Mouse (Mus musculus) limb, embryonic 12.5 days (tissue): ENCODE data around the gene Polq. TPM values are rescaled to one million over a fixed set of nuclear protein-coding genes. Genes with fewer than 3 reads are reported as not detected.

Source experiments
- ATAC-seq: fragments of 200-750 bp; cut with Nextera tagmentation; 2 replicates; pipeline ENCODE4 v1.8.0; 2017; ENCODE audit warnings: low read depth, moderate TSS enrichment; ENCODE audit not compliant: insufficient number of reproducible peaks, insufficient read depth, low FRiP score, low TSS enrichment
- H3K27ac ChIP-seq: fragments of 300-500 bp; sonication (generic); 2 replicates; pipeline ENCODE4 v1.5.1; 2016; ENCODE audit warnings: mild to moderate bottlenecking, moderate library complexity
- H3K27me3 ChIP-seq: fragments of 300-500 bp; sonication (generic); 2 replicates; pipeline ENCODE4 v1.6.1; 2016; ENCODE audit warnings: mild to moderate bottlenecking, moderate library complexity
- H3K36me3 ChIP-seq: fragments of 300-500 bp; sonication (generic); 2 replicates; pipeline ENCODE4 v1.6.1; 2016; ENCODE audit warnings: mild to moderate bottlenecking, moderate library complexity
- H3K4me1 ChIP-seq: fragments of 300-500 bp; sonication (generic); replicated peaks from 2 replicates; pipeline ENCODE4 v1.6.1; 2016
- H3K4me2 ChIP-seq: fragments of 300-500 bp; sonication (generic); 2 replicates; pipeline ENCODE4 v1.6.1; 2016; ENCODE audit warnings: mild to moderate bottlenecking, moderate library complexity
- H3K4me3 ChIP-seq: fragments of 300-500 bp; sonication (generic); replicated peaks from 2 replicates; pipeline ENCODE4 v1.5.1; 2016; ENCODE audit warnings: mild to moderate bottlenecking
- H3K9ac ChIP-seq: fragments of 300-500 bp; sonication (generic); replicated peaks from 2 replicates; pipeline ENCODE4 v1.6.1; 2016; ENCODE audit warnings: mild to moderate bottlenecking, moderate library complexity
- H3K9me3 ChIP-seq: fragments of 300-500 bp; sonication (generic); 2 replicates; pipeline ENCODE4 v1.6.1; 2016; ENCODE audit warnings: mild to moderate bottlenecking, moderate library complexity
- WGBS: fragments of 180-500 bp; shearing (Covaris S2); methylation state at CpG from one replicate; pipeline ENCODE4 v1.1.7; 2016; 5-methylcytosine and 5-hydroxymethylcytosine counted together
- polyA plus RNA-seq: library from polyadenylated mRNA; unstranded; fragments of >200 nt; fragmentation: Nextera tagmentation; extraction: Ambion mirVana; gene quantifications from 2 replicates; pipeline ENCODE4 v1.2.1, GENCODE M21; 2016

Polq gene
- polyA plus RNA-seq, 1 experiment from 2014 or later: 11.9 TPM

- H3K4me1 ChIP-seq: peaks cover 11% of the 10 kb centered on the region
- H3K4me2 ChIP-seq: no peak overlapping the region
- H3K9me3 ChIP-seq: no peaks in the 10 kb centered on the region
- no peak overlapping the region for H3K9ac ChIP-seq
- no peaks in the 10 kb centered on the region for H3K27me3 ChIP-seq
- H3K27ac ChIP-seq: no peak overlapping the region
- H3K36me3 ChIP-seq: 0 out of 2 replicates have a peak, but pooled peaks cover 2% of the 10 kb centered on the region
- no peak for ATAC-seq
- no peak overlapping the region for H3K4me3 ChIP-seq
- WGBS: 71% methylated on average over 6 of the region's 6 CpGs
Observed at GRCm38 (mm10) chr16:37009262-37009661, 2.3 kb upstream of the Polq start.

GRCm38 (mm10) chr16:37010370-37010769, 1.2 kb upstream of the Polq start:
- no peak for ATAC-seq
- H3K27me3 ChIP-seq: no peaks in the 10 kb centered on the region
- H3K4me1 ChIP-seq: peaks cover 11% of the 10 kb centered on the region
- no peak overlapping the region for H3K9ac ChIP-seq
- H3K36me3 ChIP-seq: peaks cover 10% of the 10 kb centered on the region; the same call in 1 of the 2 replicates
- H3K27ac ChIP-seq: no peak overlapping the region
- no peak overlapping the region for H3K4me2 ChIP-seq
- 68% methylated on average over 4 of the region's 4 CpGs for WGBS
- H3K9me3 ChIP-seq: no peaks in the 10 kb centered on the region
- no peak overlapping the region for H3K4me3 ChIP-seq

GRCm38 (mm10) chr16:37011922-37012289, 320 bp downstream of the Polq start:
- Histone ChIP-seq H3K4me1 (peaks cover 11% of the 10 kb centered on the region), H3K9me3 (no peaks in the 10 kb centered on the region), H3K4me2 (peak overlapping the region; percentile 90), H3K36me3 (peaks cover 13% of the 10 kb centered on the region; the same call in 1 of the 2 replicates), H3K27ac (no peak overlapping the region), H3K27me3 (no peaks in the 10 kb centered on the region), H3K4me3 (peak overlapping the region; percentile 87), H3K9ac (peak overlapping the region; percentile 81)
- ATAC-seq: peak; percentile 77
- WGBS: under 1% methylated on average over 26 of the region's 26 CpGs

- 56% methylated on average over 5 of the region's 5 CpGs for WGBS
Observed at GRCm38 (mm10) chr16:37012336-37012735, 750 bp downstream of the Polq start.

DNA sequence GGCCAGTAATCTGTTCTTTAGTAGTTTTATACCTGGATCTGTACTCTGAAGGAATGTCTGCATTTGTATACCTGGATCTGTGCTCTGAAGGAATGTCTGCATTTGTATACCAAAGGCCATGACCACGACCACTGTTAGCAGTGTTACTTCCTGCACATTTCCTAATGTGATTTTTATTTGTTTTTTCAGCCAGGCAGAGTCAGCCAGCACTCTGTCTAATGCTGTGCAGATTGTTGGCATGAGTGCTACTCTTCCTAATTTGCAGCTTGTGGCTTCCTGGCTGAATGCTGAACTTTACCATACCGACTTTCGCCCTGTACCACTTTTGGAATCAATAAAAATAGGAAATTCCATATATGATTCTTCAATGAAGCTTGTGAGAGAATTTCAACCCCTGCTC, 16.0 kb downstream of the Polq start:
- Histone ChIP-seq H3K4me3 (no peak overlapping the region), H3K9ac (no peak overlapping the region), H3K9me3 (no peaks in the 10 kb centered on the region), H3K27ac (no peak overlapping the region), H3K4me1 (no peaks in the 10 kb centered on the region), H3K4me2 (no peak overlapping the region), H3K27me3 (no peaks in the 10 kb centered on the region), H3K36me3 (peaks cover 23% of the 10 kb centered on the region)
- no peak for ATAC-seq
- WGBS: 84% methylated on average over 3 of the region's 3 CpGs

More at GRCm38 (mm10) chr16:37012336-37012735, 750 bp downstream of the Polq start:
- no peak overlapping the region for H3K27ac ChIP-seq
- peak overlapping the region; percentile 90 for H3K4me2 ChIP-seq
- ATAC-seq: no peak
- H3K36me3 ChIP-seq: peaks cover 13% of the 10 kb centered on the region; the same call in 1 of the 2 replicates
- H3K9me3 ChIP-seq: no peaks in the 10 kb centered on the region
- peaks cover 11% of the 10 kb centered on the region for H3K4me1 ChIP-seq
- no peaks in the 10 kb centered on the region for H3K27me3 ChIP-seq
- H3K4me3 ChIP-seq: peak overlapping the region; percentile 87
- peak overlapping the region; percentile 81 for H3K9ac ChIP-seq

DNA sequence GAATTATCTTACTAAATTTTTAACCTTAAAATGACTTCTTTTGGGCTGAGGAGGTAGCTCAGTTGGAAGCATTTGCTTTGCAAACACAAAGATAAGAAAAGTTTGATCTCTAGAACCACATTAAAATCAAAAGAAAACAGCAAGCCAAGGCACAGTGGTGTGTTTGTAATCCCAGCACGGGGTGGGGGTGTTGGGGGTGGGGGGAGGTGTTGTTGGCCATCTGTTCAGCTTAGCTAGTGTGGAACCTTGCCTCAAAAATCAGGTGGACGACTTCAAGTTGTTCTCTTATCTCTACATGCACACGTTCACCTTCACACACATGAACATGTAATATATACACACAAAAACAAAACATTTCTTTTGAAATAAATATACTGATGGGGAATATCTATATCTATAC, 20.4 kb downstream of the Polq start:
- no peak for ATAC-seq
- Histone ChIP-seq H3K4me2 (no peak overlapping the region), H3K9ac (no peak overlapping the region), H3K4me3 (no peak overlapping the region), H3K4me1 (no peaks in the 10 kb centered on the region), H3K36me3 (peaks cover 32% of the 10 kb centered on the region), H3K27me3 (no peaks in the 10 kb centered on the region), H3K27ac (no peak overlapping the region), H3K9me3 (no peaks in the 10 kb centered on the region)
- WGBS: 69% methylated on average over 3 of the region's 3 CpGs

- Histone ChIP-seq H3K9me3 (no peaks in the 10 kb centered on the region), H3K27me3 (no peaks in the 10 kb centered on the region), H3K4me3 (no peak overlapping the region), H3K9ac (no peak overlapping the region), H3K4me2 (no peak overlapping the region), H3K36me3 (peaks cover 38% of the 10 kb centered on the region), H3K4me1 (no peaks in the 10 kb centered on the region), H3K27ac (no peak overlapping the region)
- 93% methylated on average over 8 of the region's 8 CpGs for WGBS
- ATAC-seq: no peak
Observed at GRCm38 (mm10) chr16:37034751-37035150, 23.2 kb downstream of the Polq start.

GRCm38 (mm10) chr16:37059631-37060030, 48.0 kb downstream of the Polq start:
- no peaks in the 10 kb centered on the region for H3K27me3 ChIP-seq
- H3K27ac ChIP-seq: no peak overlapping the region
- H3K4me2 ChIP-seq: no peak overlapping the region
- no peak overlapping the region for H3K4me3 ChIP-seq
- peaks cover 32% of the 10 kb centered on the region for H3K36me3 ChIP-seq
- no peaks in the 10 kb centered on the region for H3K9me3 ChIP-seq
- ATAC-seq: no peak
- 87% methylated on average over 3 of the region's 3 CpGs for WGBS
- H3K9ac ChIP-seq: no peak overlapping the region
- H3K4me1 ChIP-seq: no peaks in the 10 kb centered on the region

GRCm38 (mm10) chr16:37061261-37061660, 49.7 kb downstream of the Polq start:
- Histone ChIP-seq H3K9me3 (no peaks in the 10 kb centered on the region), H3K4me3 (no peak overlapping the region), H3K9ac (no peak overlapping the region), H3K27me3 (no peaks in the 10 kb centered on the region), H3K4me2 (no peak overlapping the region), H3K36me3 (peaks cover 35% of the 10 kb centered on the region), H3K27ac (no peak overlapping the region), H3K4me1 (no peaks in the 10 kb centered on the region)
- ATAC-seq: no peak
- 98% methylated on average over 4 of the region's 4 CpGs for WGBS

DNA sequence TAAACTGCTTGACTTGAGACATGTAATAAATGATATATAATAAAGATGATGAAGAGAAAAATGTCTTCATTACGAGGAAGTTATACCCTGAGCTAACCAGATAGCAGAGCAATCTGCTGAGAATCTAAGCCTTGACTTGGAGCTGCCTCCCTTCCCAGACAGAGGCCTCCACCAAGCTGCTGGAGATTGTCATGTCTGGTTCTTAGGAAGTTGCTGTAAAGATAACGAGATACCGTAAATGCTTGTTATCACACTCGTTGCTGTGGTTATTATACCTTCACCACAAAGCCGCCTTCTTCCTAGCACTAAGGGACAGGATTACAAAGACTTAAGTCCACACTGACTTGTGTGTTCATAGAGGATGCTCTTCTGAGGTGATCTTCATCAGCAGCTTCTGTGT, 60.8 kb downstream of the Polq start:
- H3K9me3 ChIP-seq: no peaks in the 10 kb centered on the region

DNA sequence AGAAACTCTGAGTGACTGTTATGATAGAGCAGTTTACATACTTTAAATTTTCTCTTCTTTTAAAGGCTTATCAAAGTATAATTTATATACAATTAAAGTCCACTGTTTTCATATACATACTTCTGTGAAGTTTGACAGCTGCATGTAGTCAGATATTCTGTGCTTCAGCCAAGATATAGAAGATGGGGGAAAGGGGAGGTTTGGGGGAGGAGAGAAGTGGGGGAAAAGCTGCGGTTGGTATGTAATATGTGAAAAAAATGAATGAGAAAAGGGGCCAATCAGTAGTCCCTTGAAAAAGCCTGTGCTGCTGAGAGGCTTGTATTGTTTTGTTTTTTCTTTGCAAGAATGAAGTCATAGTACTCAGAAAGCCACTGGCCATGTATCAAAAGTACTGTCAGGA, 78.1 kb downstream of the Polq start:
- no peaks in the 10 kb centered on the region for H3K4me1 ChIP-seq
- H3K27me3 ChIP-seq: no peaks in the 10 kb centered on the region
- no peak overlapping the region for H3K4me3 ChIP-seq
- no peak overlapping the region for H3K4me2 ChIP-seq
- peaks cover 55% of the 10 kb centered on the region for H3K36me3 ChIP-seq
- H3K27ac ChIP-seq: no peak overlapping the region
- no peak for ATAC-seq
- 84% methylated on average over 1 of the region's 1 CpGs for WGBS
- H3K9ac ChIP-seq: no peak overlapping the region
- H3K9me3 ChIP-seq: no peaks in the 10 kb centered on the region

More for the DNA sequence above, 60.8 kb downstream of the Polq start:
- no peak overlapping the region for H3K9ac ChIP-seq
- no peak overlapping the region for H3K4me3 ChIP-seq
- no peaks in the 10 kb centered on the region for H3K27me3 ChIP-seq
- H3K27ac ChIP-seq: no peak overlapping the region
- WGBS: 75% methylated on average over 5 of the region's 5 CpGs
- H3K4me2 ChIP-seq: no peak overlapping the region
- ATAC-seq: no peak
- no peaks in the 10 kb centered on the region for H3K4me1 ChIP-seq
- H3K36me3 ChIP-seq: peaks cover 39% of the 10 kb centered on the region

- Histone ChIP-seq H3K9ac (no peak overlapping the region), H3K27me3 (no peaks in the 10 kb centered on the region), H3K4me2 (no peak overlapping the region), H3K9me3 (no peaks in the 10 kb centered on the region), H3K4me1 (no peaks in the 10 kb centered on the region), H3K4me3 (no peak overlapping the region), H3K27ac (no peak overlapping the region), H3K36me3 (peaks cover 52% of the 10 kb centered on the region)
- no peak for ATAC-seq
- 72% methylated on average over 4 of the region's 4 CpGs for WGBS
Observed at GRCm38 (mm10) chr16:37094169-37094833, 82.7 kb downstream of the Polq start.
